Mouse (Mus musculus) c-Kit-negative CD71-positive TER-119-positive erythroid progenitor cells, embryonic 14.5 days (primary cell): Measurements from ENCODE around the gene Camsap2.

Source experiments
- DNase-seq: peaks from one replicate; pipeline ENCODE4 v3.0.0-alpha.2; 2013; ENCODE audit warnings: low read depth, low spot score

The Camsap2 gene

DNA sequence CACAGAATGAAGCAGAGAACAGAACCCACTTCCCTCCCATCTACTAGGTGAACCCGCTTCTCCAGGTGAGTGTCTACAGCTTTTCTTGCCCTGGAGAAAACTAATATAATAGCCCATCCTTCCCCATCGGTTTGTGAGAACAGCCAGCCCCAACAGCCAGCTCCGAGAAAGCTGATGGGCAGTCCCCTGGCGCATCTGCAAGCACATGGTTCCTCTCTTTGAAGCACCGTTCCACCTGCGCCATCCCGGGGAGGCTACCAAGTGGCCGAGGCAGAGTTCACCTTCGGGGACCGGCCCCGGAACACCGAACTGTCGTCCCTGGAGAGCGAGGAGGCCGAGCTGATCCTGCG lies 86.4 kb downstream of the Camsap2 start:
- DNase-seq: no peak

DNA sequence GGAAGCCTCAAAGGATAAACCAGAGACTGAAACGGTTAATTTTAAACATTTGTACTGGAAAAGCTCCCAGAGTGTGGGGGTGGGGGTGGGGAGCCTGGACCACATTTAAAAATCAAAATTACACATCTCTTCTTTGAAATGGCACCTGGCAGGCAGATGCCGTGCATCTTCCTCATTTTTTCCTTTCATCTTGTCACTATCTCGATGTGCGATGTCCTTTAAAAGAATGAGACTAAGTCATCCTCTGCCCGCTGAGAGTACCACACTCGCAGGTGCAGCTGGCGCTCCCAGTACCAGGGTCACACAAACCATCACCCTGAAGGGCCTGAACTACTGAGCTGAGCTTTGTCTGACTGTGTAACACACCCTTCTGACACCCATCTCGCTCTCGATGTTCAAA lies 87.4 kb downstream of the Camsap2 start:
- DNase-seq: no peak

DNA sequence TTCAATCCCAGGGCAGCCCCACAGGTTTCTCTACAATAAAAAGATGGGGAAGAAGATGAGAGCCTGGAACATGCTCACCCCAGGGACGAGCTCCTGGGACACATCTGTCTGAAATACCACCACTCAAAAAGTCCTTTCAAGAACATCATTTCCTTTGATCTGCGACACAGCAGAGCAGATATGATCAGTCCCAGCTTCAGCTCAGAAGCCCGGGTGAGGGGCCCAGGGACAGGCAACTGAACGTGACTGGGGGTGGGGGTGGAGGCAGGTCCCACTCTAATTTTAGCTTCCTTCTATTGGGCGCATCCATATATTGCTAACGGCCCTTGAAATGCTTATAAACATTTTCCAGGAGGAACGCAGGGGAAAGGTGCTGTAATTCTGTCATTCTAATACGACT lies 90.2 kb downstream of the Camsap2 start:
- no peak for DNase-seq

DNA sequence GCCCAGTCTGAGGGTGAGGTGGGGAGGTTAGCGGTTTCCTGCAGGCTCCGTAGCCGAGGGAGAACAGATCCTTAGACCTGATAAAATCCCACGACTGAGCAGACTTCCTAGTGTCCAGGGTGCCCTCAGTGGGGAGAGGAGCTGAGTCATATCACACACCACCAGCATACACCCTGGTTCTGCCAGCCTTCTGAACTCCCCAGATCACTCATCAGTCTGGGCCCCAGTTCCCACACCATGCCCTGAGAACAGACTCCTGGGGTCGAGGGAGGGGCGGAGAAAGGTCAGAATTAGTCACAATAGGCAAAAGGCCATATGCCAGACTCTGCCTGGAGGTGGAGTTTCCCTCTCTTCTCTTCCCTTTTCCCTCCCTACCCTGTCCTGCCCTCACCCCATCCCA lies 90.7 kb downstream of the Camsap2 start:
- no peak for DNase-seq

DNA sequence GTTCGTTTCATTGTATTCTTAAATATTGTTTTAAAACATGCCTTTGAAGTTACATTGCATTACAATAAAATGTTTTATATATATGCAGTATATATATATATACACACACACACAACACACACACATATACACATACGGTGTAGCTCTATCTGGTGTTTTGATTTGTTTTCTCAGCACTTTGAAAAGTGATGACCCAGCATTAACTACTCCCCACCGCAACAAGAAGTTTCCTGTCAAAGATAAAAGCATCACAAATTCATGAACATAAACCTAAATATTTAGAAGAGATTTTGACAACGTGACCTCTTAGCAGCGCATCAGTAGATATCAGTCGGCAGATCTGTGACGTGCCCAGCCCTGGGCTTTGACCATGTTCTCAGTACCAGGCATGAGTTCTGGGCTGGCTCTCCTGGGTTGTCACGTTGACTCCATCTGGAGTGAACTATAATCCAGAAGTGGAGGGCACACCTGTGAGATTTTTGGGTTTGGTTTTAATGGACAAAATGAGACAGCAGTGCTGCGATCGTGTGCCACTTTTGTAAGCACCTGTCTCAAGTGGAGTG lies 91.3 kb downstream of the Camsap2 start:
- DNase-seq: no peak

DNA sequence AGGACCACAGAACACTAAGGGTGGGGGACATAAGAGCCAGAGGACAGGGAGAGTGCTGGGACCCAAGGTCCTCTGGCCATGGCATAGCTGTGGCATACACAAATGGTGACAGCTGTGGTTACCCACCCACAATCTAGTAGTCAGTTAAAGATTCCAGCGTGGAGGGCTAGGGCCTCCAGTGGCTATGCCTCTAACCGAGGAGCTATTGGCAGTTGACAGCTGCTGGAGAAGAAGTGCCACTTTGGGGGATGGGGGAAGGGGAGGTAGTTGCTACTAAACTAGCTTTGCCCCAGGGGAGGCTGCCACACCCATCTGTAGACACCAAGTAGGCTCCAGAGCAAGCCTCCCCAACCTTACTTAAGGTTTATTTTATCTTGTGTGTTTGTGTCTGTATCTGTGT lies 92.4 kb downstream of the Camsap2 start:
- DNase-seq: no peak

DNA sequence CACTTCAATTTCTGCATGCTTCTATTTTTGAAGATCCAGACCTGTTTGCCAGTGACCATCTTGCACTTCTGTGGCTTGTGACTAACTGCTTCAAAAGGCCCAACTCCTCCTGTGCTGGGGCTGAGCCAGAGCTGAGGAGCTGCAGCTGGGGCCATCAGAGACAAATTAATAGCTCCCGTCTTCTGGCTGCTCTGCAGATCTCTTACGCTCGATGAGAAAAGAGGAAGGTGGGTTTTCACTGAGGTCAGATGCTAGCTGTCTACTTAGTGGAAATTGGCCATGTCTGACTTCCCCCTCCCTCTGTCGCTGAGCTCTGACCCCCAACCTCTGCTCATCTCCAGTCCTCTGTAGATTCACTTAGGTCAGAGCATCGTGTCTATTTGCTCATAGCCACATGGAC lies 96.2 kb downstream of the Camsap2 start:
- no peak for DNase-seq

DNA sequence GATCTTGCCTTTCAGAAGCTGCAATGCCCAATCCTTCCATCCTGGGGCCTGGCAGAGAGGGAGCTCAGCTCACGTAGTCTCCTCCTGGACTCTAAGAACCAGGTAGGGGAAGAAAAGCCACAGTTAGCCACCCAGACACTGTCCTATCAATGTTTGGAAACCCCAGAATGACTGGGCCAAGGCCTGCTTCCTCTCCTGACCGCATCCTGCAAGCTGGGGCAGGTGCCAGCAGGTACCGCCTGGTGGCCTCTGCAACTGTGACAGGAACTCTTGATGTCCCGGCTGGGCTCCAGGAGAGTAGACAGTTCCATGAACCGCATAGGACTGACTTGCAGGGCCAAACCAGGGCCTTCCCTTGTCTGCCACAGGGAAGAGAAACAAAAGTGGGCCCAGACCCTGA lies 98.5 kb downstream of the Camsap2 start:
- DNase-seq: no peak

DNA sequence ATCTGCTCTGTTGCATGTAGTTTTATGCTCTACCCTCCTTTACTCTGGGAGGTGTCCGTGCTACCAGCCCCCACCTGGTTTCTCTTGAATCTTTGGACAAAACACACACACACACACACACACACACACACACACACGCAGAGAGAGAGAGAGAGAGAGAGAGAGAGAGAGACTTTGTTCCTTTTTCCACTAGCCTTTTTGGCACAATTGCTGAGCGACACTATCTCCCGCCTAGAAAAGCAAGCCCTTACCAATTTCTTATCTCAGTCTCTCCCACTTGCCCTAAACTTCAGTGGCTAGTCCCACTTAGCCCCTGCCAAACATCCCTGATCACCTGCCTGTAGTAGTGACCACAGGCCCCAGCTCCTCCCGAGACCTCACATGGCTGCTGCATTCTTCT lies 101.4 kb downstream of the Camsap2 start:
- no peak for DNase-seq

DNA sequence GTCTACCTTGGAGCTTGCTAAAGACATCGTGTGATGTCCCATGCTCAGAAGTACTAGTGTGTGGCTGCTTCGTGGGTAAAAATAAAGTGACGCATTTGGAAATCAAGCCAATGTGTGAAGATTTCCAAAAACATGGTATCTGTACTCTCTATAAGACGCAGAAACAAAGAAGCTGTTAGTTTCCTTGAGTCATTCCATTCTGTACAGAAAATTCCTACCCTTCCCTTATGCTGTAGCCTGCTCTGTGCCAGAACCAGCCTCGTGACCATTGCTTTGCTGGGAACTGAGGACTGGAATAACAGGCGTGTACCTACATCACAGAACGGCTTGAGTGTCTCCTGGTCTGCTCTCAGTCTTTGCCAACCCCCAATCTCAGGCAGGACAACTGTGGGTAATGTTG lies 104.1 kb downstream of the Camsap2 start:
- no peak for DNase-seq

DNA sequence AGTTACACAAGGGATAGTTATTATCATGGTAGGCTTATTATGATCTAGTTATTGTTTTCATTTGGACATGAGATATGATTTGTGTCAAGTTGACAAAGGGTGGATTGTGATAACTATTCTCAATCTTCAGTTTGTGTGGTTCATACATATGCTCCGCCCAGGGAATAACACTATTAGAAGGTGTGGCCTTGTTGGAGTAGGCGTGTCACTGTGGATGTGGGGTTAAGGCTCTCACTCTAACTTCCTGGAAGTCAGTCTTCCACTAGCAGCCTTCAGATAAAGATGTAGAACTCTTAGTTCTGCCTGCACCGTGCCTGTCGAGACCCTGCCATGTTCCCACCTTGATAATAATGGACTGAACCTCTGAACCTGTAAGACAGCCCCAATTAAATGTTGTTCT lies 107.4 kb downstream of the Camsap2 start:
- DNase-seq: no peak

DNA sequence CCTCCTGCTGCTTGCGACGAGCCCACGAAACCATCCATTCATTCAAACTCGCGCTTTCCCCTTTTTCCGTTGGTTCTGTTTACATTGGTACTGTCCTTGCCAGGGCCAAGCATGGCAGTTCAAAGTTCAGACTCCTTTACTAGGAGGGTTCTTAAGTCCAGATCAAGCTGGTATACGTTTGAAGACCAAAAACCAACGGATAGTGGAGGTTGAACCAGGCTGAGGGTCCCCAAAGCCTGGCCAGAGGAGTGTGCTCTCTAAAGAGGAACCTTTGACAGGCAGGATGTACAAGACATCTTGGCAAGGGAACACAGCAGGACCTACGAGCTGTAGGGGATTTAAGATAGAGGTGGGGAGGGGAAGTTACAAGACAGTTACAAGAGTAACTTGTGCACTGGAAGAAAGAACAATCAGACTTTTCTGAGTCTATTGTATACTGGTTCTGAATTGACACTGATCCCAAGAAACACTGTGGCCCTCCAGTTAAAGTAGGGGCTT lies 111.3 kb downstream of the Camsap2 start:
- no peak for DNase-seq

DNA sequence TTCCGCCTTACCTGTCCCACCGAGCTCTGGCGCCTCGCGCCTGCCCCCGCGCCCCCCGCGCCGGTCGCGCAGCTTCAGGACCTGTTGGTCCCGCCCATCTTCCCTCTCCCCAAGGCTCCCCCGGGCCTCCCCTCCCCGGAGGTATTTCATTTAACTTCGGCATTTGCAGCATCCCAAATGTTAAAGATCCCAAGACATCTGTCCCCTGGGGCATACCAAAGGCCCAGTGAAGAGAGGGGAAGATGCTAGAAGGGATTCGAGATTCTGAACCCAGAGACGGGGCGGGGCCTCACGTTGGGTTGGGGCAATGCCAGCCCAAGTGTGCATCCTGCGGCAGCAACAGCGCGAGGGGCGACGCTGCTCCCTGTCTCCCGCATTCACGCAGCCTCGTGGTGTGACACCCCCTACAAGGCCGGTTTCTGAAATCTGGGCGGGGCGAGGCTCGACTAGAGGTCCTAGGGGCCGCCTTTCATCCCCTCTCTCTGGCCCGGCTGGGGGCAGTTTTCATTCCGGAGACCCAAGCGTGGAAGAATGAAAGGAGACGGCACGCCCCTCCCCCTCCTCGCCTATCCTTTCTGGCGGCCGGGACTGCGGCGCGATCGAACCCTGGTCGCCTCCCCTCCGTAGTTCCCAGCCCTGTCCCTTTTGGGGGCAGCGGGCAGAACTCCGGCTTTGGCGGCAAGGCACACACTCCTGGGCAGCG lies 111.9 kb downstream of the Camsap2 start, which contains the start of gene Inava:
TSS of gene Inava (minus strand) at position 373 of the 703 bp plus-strand sequence.
- no peak for DNase-seq

DNA sequence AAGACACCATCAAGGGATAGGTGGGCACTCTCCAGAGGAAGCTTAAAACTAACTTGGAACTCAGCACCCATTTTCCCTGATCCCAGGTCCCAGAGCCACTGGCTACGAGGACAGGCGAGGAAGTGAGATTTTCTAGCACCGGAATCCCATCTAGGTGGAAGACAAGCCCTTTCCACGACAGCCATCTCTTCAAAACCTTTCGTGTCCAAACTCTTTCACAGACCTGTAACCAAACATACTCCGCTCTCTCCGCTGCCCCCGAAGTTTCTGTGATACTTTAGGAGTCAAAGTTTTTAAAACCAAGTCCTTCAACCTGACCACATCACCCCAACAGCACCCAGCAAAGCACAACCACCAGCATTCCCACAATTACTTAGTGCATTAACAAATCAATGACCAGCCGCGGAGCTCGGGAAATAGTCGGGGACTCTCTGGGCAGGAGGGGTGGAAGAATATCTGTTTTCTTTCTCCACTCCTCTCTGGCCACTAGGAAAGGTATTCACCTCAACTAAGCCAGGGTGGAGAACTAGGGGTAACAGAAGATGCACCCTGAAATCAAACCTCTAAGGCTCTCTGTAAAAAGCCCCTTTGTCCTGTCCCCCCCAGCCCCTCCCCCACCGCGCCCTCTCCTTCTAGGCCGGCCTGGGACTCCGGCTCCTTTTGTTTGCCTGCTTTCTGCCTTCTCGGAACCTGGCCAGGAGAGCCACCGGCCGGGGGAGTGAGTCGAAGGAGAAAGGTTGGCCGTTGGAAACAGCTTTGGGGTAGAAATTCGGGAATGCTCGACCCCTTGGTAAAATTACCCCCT lies 112.7 kb downstream of the Camsap2 start:
- no peak for DNase-seq

DNA sequence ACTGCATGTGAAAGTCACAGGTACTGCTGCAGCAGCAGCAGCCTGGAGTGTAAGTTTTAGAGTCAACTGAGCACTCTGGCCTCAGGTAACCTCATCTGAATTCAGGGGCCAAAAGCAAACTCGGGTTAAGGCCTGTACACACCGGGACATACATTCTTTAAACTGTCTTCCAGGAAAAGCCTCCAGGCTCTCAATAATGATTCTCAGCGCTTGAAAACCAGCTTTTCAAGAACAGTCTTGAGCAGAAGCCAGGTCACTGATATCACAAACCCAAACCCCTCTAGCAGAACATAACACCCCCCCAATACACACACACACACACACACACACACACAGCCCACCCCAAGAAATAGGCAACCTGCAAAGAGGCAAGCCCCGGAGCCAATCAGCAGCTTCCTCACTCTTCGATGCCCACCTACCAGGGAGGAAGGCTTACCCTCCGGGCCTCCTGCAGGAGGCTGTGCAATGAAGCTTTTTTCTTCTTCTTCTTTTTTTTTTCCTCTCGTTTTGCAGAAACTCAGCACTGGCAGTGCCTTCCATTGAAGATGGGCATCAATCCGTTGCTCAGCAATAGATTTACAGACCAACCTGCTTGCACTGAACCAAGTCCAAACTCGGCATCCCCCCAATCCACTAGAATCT lies 113.5 kb downstream of the Camsap2 start:
- no peak for DNase-seq

DNA sequence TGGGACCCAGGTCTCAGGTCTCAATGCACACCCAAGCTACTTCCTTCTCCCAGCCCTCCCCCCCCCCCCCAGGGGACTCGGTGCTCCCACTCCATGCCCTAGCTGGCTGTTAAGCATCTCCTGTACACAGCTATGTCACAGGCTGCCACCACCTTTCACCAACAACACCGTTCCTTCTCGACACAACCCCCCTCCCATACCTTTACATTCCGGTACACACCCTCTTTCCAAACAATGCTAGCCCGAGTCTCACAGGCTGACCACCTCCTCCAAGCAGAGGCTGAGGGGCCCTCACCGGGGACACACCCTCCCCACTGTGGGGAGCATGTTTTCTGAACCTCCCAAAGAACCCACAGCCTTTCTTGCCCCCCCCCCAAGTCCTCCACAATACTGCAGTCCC lies 114.3 kb downstream of the Camsap2 start:
- no peak for DNase-seq

DNA sequence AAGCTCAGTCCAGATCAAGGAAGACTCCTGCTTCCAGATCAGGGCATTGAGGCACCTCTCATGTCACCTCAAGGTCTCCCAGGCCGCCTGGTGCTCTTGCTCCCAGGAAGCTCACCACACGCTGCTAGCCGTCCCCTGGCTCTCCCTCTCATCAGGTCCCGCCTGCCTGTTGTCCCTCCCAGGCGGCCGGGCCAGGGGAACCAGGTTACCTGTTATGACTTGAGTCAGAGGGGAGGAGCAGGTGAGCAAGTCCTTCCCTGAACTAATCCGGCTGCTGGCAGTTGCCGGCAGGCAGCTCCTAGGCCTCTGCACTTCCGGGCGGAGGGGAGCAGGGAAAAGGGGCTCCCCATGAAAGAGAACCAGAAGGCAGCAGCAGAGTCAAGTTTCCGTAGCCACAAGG lies 115.7 kb downstream of the Camsap2 start:
- no peak for DNase-seq

DNA sequence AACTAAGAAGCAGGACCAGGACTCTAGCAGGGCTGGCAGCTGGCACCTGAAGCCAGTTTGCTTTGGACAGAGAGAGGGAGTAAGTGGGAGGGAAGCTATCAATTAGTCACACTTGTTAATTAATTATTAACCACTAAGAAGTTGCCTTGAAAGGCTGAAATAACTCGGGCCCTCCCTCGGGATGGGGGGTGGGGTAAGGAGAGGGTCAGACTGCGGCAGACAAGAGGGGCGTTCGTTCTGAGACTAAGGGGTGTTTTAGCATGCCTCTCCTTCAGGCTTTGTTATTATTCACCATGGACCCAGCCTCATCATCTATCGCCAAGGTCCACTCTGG lies 116.9 kb downstream of the Camsap2 start:
- no peak for DNase-seq

DNA sequence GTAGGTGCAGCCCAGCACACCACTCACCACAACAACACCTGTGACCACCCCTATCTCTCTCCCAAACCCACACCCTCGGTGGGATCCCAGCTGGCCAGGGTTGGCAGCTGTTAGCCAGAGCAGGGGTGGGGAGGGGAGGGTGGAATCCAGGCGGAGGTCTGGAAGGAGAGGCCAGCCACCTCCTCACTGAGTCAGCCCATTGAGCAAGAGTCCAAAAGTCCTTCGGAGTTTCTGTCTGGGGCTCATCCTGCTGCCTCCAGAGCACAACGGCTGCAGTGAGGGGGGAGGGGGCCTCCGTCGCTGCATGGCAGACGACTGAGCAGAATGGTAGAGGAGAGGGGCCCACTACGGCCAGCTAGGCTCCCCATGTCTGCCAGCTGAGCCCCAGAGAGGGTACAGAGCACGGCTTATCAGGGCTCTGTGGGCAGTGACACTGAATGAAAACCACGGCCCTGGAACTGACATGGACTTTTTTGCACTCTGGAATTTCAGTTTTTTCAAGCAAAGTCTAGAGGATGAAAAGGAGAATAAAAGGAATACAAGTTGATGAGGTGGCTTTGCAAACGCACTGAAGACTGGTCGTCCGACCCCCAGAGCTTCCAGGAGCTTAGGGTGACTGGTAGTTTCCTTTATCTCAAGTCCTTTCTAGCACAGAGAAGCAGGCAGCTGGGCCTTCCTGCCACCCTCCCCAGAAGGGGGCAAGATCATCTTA lies 117.4 kb downstream of the Camsap2 start:
- DNase-seq: no peak

DNA sequence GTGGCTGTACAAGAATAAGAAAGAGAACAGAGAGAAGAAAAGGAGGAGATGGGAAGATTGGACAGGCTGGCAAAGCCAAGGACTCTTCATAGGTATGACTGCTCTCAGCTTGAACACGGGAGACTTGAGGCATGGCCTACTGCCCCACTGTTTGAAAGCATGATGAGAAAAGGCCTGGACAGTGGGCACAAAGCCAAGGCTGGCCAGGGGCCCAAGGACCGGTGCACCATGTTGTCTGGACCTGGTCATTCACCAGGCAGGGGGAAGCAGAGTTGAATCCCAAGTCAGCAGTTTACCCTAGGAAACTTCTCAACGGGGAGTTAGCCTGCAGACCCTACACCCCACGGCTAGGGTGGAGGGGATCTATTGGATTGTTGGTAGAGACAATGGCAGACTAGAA lies 118.0 kb downstream of the Camsap2 start:
- DNase-seq: no peak

DNA sequence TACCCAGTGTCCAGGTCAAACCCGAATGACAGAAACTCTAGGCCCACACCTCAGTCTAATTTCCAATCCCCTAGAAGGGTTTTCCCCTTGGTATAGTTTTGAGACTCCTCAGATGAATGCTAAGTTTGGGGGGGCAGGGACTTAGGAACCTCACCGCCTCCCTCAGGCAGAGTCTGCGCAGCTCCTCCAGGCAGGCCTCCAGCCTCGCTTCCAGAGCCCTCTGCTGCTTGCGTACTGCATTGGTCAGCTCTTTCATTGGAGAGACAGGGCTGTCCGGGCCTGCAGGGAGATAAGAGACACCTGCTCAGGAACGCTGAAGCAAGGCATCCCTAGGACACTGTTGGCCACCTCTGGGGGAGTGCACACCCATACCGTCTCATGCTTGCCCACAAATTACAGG lies 119.3 kb downstream of the Camsap2 start:
- no peak for DNase-seq

DNA sequence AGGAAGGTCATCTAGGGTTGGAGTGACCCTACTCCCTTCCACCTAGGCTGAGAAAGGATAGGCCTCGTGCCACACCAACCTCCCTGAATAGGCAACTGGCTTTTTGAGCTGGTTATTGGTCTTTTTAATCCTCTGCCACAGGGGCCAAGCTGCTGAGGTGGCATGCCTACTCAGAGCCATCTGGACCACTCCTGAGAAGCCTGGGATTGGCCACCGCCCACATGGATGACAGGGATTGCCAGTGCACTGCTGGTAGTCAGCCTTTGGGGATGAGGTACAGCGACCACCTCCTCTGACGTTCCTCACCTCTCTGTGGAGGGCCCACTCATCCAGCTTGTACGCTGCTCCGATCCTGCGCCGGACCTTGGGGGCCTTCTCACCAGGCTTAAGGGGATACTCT lies 120.1 kb downstream of the Camsap2 start:
- no peak for DNase-seq
